Mouse (Mus musculus) midbrain, postnatal 0 days (tissue): ENCODE measurements around the gene Reep3. TPM values are rescaled to one million over a fixed set of nuclear protein-coding genes. Genes with fewer than 3 reads are reported as not detected.
A peak's percentile ranks its signal among the peaks of the same experiment; 100 is the strongest.

ENCODE experiments used
- ATAC-seq: fragments of 200-750 bp; cut with Nextera tagmentation; 2 replicates; pipeline ENCODE4 v1.8.0; 2017; ENCODE audit warnings: moderate number of reproducible peaks, mild to moderate bottlenecking, moderate TSS enrichment, moderate library complexity; ENCODE audit not compliant: low FRiP score
- DNase-seq: peaks from one replicate; pipeline ENCODE4 v3.0.0-alpha.2; 2015; ENCODE audit warnings: low spot score
- H3K27ac ChIP-seq: fragments of 300-500 bp; sonication (generic); 2 replicates; pipeline ENCODE4 v1.5.1; 2014; ENCODE audit warnings: low read depth, mild to moderate bottlenecking, low read length, mixed read lengths
- H3K27me3 ChIP-seq: fragments of 300-500 bp; sonication (generic); 2 replicates; pipeline ENCODE4 v1.6.1; 2014; ENCODE audit warnings: low read length, control low read depth, mixed read lengths; ENCODE audit not compliant: insufficient read depth
- H3K36me3 ChIP-seq: fragments of 300-500 bp; sonication (generic); 2 replicates; pipeline ENCODE4 v1.6.1; 2014; ENCODE audit warnings: low read length, control low read depth, mixed read lengths; ENCODE audit not compliant: insufficient read depth
- H3K4me1 ChIP-seq: fragments of 300-500 bp; sonication (generic); 2 replicates; pipeline ENCODE4 v1.6.1; 2014; ENCODE audit warnings: mild to moderate bottlenecking, control low read depth, antibody characterized with exemption, low read length, mixed read lengths; ENCODE audit not compliant: insufficient read depth
- H3K4me2 ChIP-seq: fragments of 300-500 bp; sonication (generic); 2 replicates; pipeline ENCODE4 v1.6.1; 2014; ENCODE audit warnings: low read depth, mild to moderate bottlenecking, low read length, mixed read lengths; ENCODE audit not compliant: poor library complexity, severe bottlenecking
- H3K4me3 ChIP-seq: fragments of 300-500 bp; sonication (generic); 2 replicates; pipeline ENCODE4 v1.5.1; 2014; ENCODE audit warnings: low read depth, mild to moderate bottlenecking, low read length, moderate library complexity
- H3K9ac ChIP-seq: fragments of 300-500 bp; sonication (generic); replicated peaks from 2 replicates; pipeline ENCODE4 v1.6.1; 2014; ENCODE audit warnings: mild to moderate bottlenecking, low read length, moderate library complexity, mixed read lengths; ENCODE audit not compliant: poor library complexity, severe bottlenecking
- H3K9me3 ChIP-seq: fragments of 300-500 bp; sonication (generic); 2 replicates; pipeline ENCODE4 v1.6.1; 2016; ENCODE audit warnings: low read length, control low read depth
- CTCF ChIP-seq: IDR thresholded peaks from 2 replicates; pipeline ENCODE4 v1.5.1; 2016; ENCODE audit warnings: antibody characterized with exemption, mild to moderate bottlenecking
- WGBS: fragments of 180-500 bp; shearing (Covaris S2); extraction: QIAGEN DNeasy Blood & Tissue Kit; methylation state at CpG from one replicate; pipeline ENCODE4 v1.1.7; 2014; 5-methylcytosine and 5-hydroxymethylcytosine counted together
- polyA plus RNA-seq: library from polyadenylated mRNA; unstranded; fragments of >200 nt; fragmentation: Nextera tagmentation; extraction: Ambion mirVana; gene quantifications from 2 replicates; pipeline ENCODE4 v1.2.1, GENCODE M21; 2015
- total RNA-seq: library from RNA; depleted of rRNA; stranded (reverse); fragments of >200 nt; gene quantifications from 2 replicates; pipeline ENCODE4 v1.2.3, GENCODE M21; 2014

Gene Reep3
- total and polyA plus RNA-seq, 2 experiments from 2014 or later: 26.6 to 28.1 TPM

DNA sequence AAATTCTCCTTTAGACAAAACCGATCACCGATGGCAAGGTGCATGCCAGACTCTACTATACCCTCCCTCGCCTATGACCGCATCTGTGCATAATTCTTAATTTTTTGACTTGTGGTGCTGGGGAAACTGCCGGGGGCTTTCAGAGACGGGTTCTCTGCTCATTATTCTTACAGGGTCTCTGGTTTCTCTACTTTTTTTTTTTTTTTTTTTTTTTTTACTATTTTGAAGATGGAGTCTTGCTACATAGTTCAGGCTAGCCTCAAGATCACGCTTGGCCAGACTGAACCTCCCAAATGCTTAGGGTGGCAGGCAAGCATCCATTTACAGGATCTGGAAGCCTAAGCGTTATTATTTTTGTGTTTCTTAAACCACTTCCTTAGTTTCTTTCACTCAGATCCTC, 23.2 kb downstream of the Reep3 start:
- WGBS: 97% methylated on average over 8 of the region's 8 CpGs
- DNase-seq: no peak

DNA sequence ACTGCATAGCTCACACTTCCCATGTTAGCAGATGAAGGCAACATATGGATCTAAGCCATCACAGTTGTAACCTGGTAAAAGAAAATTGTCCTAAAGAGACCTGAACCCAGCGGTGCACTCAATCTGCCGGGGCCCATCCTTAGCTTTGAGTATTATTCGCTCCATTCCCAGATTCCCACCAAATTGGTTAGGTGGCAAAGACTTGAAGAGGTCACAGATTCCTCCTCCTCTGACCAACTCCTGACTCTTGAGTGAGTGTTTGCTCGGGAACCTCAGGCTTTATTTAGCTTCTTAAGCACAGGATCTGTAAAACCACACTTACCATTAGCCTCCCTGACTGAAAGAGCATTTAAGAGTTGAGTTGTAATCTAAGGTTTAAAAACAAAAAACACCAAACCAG, 24.1 kb downstream of the Reep3 start:
- Histone ChIP-seq H3K4me1 (0 out of 2 replicates have a peak, but pooled peaks cover 4% of the 10 kb centered on the region), H3K4me3 (no peak overlapping the region), H3K27ac (no peak overlapping the region), H3K9me3 (no peaks in the 10 kb centered on the region), H3K4me2 (no peak overlapping the region), H3K27me3 (no peaks in the 10 kb centered on the region), H3K36me3 (no peaks in the 10 kb centered on the region), H3K9ac (no peak overlapping the region)
- ATAC-seq: no peak
- no peak for DNase-seq
- 95% methylated on average over 4 of the region's 4 CpGs for WGBS
- TF ChIP-seq CTCF: no peak

More for the DNA sequence above, 23.2 kb downstream of the Reep3 start:
- H3K9ac ChIP-seq: no peak overlapping the region
- ATAC-seq: no peak
- H3K36me3 ChIP-seq: no peaks in the 10 kb centered on the region
- H3K4me1 ChIP-seq: 0 out of 2 replicates have a peak, but pooled peaks cover 4% of the 10 kb centered on the region
- H3K4me2 ChIP-seq: no peak overlapping the region
- no peak overlapping the region for H3K27ac ChIP-seq
- no peaks in the 10 kb centered on the region for H3K9me3 ChIP-seq
- no peak overlapping the region for H3K4me3 ChIP-seq
- no peaks in the 10 kb centered on the region for H3K27me3 ChIP-seq
- TF ChIP-seq CTCF: no peak

DNA sequence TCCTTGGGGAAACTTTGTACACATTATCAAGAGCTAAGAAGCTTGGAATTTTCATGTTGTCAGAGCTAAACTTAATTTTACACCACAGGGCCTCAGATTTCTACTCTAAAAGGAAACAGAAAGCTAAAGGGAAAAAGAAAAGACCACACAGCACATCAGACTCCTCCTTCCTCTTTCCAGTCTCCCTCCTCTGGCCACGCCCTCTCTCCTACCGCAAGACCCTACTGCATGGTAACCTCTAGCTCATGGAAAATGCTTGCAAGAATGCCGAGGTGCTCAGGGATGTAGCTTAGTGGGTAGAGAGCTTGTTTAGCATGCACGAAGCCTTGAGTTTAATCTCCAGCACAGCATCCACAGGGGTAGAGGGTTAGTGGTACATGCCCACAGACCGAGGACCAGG, 24.9 kb downstream of the Reep3 start:
- no peak for TF ChIP-seq CTCF
- WGBS: 90% methylated on average over 5 of the region's 5 CpGs
- no peak overlapping the region for H3K27ac ChIP-seq
- ATAC-seq: no peak
- H3K36me3 ChIP-seq: no peaks in the 10 kb centered on the region
- H3K4me2 ChIP-seq: no peak overlapping the region
- no peaks in the 10 kb centered on the region for H3K9me3 ChIP-seq
- H3K9ac ChIP-seq: no peak overlapping the region
- no peaks in the 10 kb centered on the region for H3K27me3 ChIP-seq
- no peak for DNase-seq
- no peak overlapping the region for H3K4me3 ChIP-seq
- H3K4me1 ChIP-seq: 0 out of 2 replicates have a peak, but pooled peaks cover 4% of the 10 kb centered on the region

DNA sequence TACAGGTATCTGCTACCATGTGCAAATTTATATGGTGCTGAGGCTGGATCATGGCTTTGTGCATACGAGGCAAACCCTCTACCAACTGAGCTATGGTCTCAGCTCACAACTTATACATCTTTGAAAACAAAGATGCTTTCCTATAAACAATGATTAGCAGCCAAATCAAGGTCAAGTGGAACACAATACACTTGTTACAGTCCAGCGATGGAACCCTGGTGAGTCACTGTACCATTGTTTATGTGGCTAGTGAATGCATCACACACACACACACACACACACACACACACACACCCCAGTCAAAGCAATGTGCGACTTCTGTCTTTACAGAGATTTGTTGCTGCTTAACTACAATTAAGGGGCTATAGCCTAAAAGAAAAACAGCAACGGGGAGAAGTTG, 25.4 kb downstream of the Reep3 start:
- H3K4me1 ChIP-seq: 0 out of 2 replicates have a peak, but pooled peaks cover under 1% of the 10 kb centered on the region
- H3K9ac ChIP-seq: no peak overlapping the region
- H3K9me3 ChIP-seq: no peaks in the 10 kb centered on the region
- H3K27me3 ChIP-seq: no peaks in the 10 kb centered on the region
- H3K36me3 ChIP-seq: no peaks in the 10 kb centered on the region
- no peak overlapping the region for H3K27ac ChIP-seq
- no peak for TF ChIP-seq CTCF
- no peak overlapping the region for H3K4me3 ChIP-seq
- DNase-seq (no peak), ATAC-seq (no peak)
- H3K4me2 ChIP-seq: no peak overlapping the region
- WGBS: 82% methylated on average over 4 of the region's 4 CpGs

DNA sequence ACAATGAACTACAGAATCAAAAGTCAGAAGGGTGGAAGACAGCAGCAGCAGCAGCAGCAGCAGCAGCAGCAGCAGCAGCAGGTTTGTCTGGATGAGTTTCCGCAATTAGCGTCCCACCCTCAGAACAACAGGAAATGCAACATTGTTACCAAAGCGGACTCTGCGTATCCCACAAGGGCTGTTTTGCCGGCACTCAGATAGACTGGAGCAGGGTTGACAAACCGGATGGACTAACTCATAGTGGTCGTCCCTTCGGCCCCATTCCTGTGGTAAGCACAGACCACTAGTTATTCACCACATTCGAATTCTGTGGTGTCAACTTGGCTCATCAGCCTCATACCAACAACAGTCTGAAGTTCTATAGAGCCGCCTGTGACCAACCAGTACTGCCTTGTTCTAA, 27.7 kb downstream of the Reep3 start:
- no peak for ATAC-seq
- no peak for DNase-seq

DNA sequence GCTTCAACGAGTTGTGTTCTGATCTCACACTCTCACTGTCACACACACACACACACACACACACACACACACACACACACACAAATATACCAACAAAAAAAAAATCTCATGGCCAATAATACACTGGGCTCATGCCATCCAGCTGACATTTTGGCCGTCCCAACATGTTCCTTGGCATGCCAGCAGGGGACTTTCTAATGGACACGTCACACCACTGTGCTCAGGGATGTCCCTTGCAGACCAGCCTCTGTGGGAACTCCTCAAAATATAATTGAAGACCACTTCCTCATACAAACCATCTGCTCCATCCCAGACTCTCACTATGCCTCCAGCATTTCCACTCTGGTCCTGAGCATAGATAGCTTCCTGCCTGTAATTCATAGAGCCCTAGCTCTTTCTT, 30.3 kb downstream of the Reep3 start:
- TF ChIP-seq CTCF: no peak
- Histone ChIP-seq H3K4me1 (peaks cover 7% of the 10 kb centered on the region; the same call in 1 of the 2 replicates), H3K36me3 (no peaks in the 10 kb centered on the region), H3K9ac (no peak overlapping the region), H3K4me2 (no peak overlapping the region), H3K27ac (no peak overlapping the region), H3K9me3 (no peaks in the 10 kb centered on the region), H3K4me3 (no peak overlapping the region), H3K27me3 (no peaks in the 10 kb centered on the region)
- 46% methylated on average over 3 of the region's 3 CpGs for WGBS
- DNase-seq: peak; percentile 46
- ATAC-seq: no peak

More for the DNA sequence above, 27.7 kb downstream of the Reep3 start:
- Histone ChIP-seq H3K27ac (no peak overlapping the region), H3K9ac (no peak overlapping the region), H3K4me1 (peaks cover 5% of the 10 kb centered on the region; the same call in 1 of the 2 replicates), H3K4me2 (no peak overlapping the region), H3K9me3 (no peaks in the 10 kb centered on the region), H3K27me3 (no peaks in the 10 kb centered on the region), H3K36me3 (no peaks in the 10 kb centered on the region), H3K4me3 (no peak overlapping the region)
- no peak for TF ChIP-seq CTCF
- 90% methylated on average over 10 of the region's 10 CpGs for WGBS
